Mouse (Mus musculus) B cell, adult 62 days (primary cell): ENCODE results near the gene Gm20830. TPM values are rescaled to one million over a fixed set of nuclear protein-coding genes. Genes with fewer than 3 reads are reported as not detected.

ENCODE experiments used
- total RNA-seq: library from RNA; stranded (reverse); gene quantifications from 4 replicates; pipeline ENCODE4 v1.2.4, GENCODE M21; 2023

Gm20830 gene
- not detected in 4 replicates for total RNA-seq

DNA sequence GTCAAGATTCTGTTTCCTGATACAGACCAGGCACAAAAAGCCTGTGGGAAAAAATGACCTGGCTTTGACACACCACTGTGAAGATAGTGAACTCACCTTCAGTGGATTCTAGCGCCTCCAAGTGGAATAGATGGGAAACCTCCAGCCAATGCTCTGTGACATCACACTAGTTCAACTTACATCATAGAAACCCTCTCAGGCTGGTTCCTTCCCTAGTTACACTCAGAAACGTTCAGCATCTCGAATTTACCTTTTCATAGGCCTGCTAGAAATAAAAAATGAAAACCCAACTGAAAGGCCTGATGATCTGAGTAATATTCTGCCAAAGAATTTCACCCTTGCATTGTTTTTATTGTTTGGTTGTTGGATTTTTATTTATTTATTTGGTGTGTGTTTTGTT, at the start of gene Gm20830:
Gene Gm20830, minus strand, starts transcription at position 101 of the 400 bp plus-strand sequence.

Other genes starting within 250 kb of the Gm20830 start
- gene Gm21719, start 235.4 kb downstream of the Gm20830 start, total RNA-seq: not detected in 4 replicates